Mouse (Mus musculus) G1E (cell line): Measurements from ENCODE around the gene Pxn. TPM values are rescaled to one million over a fixed set of nuclear protein-coding genes. Genes with fewer than 3 reads are reported as not detected.

Experiments
- ATAC-seq: 2 replicates; pipeline ENCODE4 v1.8.0; 2016; ENCODE audit warnings: mild to moderate bottlenecking; ENCODE audit not compliant: insufficient number of reproducible peaks, poor library complexity, low FRiP score, severe bottlenecking; ENCODE audit errors: extremely low read depth
- DNase-seq: peaks from one replicate; pipeline ENCODE4 v3.0.0; 2012; ENCODE audit warnings: low spot score
- H3K27me3 ChIP-seq: 2 replicates; pipeline ENCODE4 v1.6.1; 2012; ENCODE audit warnings: mild to moderate bottlenecking, low read length, inconsistent platforms; ENCODE audit not compliant: insufficient read depth
- H3K36me3 ChIP-seq: replicated peaks from 2 replicates; pipeline ENCODE3; 2012; ENCODE audit warnings: mild to moderate bottlenecking, inconsistent platforms
- H3K4me1 ChIP-seq: 2 replicates; pipeline ENCODE4 v1.6.1; 2012; ENCODE audit warnings: low read depth, low read length, inconsistent platforms, mixed read lengths; ENCODE audit not compliant: insufficient read depth
- H3K4me3 ChIP-seq: 2 replicates; pipeline ENCODE4 v1.5.1; 2012; ENCODE audit warnings: low read depth, mild to moderate bottlenecking, inconsistent platforms, low read length, moderate library complexity, mixed read lengths
- H3K9me3 ChIP-seq: replicated peaks from 2 replicates; pipeline ENCODE4 v1.6.1; 2012; ENCODE audit warnings: inconsistent platforms
- CTCF ChIP-seq: IDR thresholded peaks from 2 replicates; pipeline ENCODE4 v1.5.1; 2012; ENCODE audit warnings: low read depth, low read length, inconsistent platforms, mixed read lengths
- GATA1 ChIP-seq: IDR thresholded peaks from 2 replicates; pipeline ENCODE4 v1.6.1; 2012; ENCODE audit warnings: borderline replicate concordance, low read length, inconsistent platforms, mixed read lengths
- GATA2 ChIP-seq: IDR thresholded peaks from 2 replicates; pipeline ENCODE4 v1.6.1; 2012; ENCODE audit warnings: low read depth, low read length, inconsistent platforms, borderline replicate concordance
- POLR2AphosphoS5 ChIP-seq: IDR thresholded peaks from 2 replicates; pipeline ENCODE4 v1.6.1; 2012; ENCODE audit warnings: low read depth, low read length, inconsistent platforms; ENCODE audit not compliant: insufficient replicate concordance
- TAL1 ChIP-seq: conservative IDR thresholded peaks from 2 replicates; pipeline ENCODE4 v1.6.1; 2012; ENCODE audit warnings: low read depth, low read length, inconsistent platforms, mixed read lengths
- polyA plus RNA-seq: library from polyadenylated mRNA; stranded (reverse); fragments of >175 nt; gene quantifications from 2 replicates; pipeline ENCODE4 v1.2.3, GENCODE M21; 2012
- total RNA-seq, 2 experiments: library from RNA; stranded (forward) in 1 of 2; stranded (reverse) in 1 of 2; fragments of 200-1000 nt in 1 of 2; fragments of >200 nt in 1 of 2; fragmentation: Nextera tagmentation in 1 of 2; gene quantifications; 2 replicates each; pipeline ENCODE4 v1.2.3; 2014 to 2017

The Pxn gene
- total and polyA plus RNA-seq, 3 experiments = 14.2 to 62.9 (median 17.8) TPM

GRCm38 (mm10) chr5:115525416-115525815 is 18.9 kb downstream of the Pxn start:
- TF ChIP-seq TAL1 (no peak), GATA1 (no peak), GATA2 (no peak), CTCF (no peak), POLR2AphosphoS5 (no peak)
- Histone ChIP-seq H3K27me3 (no peaks in the 10 kb centered on the region; the same call in 1 of the 2 replicates), H3K4me3 (no peak overlapping the region), H3K4me1 (peaks cover 24% of the 10 kb centered on the region), H3K36me3 (peaks cover 53% of the 10 kb centered on the region), H3K9me3 (no peaks in the 10 kb centered on the region)
- DNase-seq (no peak), ATAC-seq (no peak)

GRCm38 (mm10) chr5:115525943-115526342 is 19.5 kb downstream of the Pxn start:
- H3K4me1 ChIP-seq = peaks cover 30% of the 10 kb centered on the region
- H3K4me3 ChIP-seq = no peak overlapping the region

GRCm38 (mm10) chr5:115526456-115527202 is 20.2 kb downstream of the Pxn start:
- H3K9me3 ChIP-seq = no peaks in the 10 kb centered on the region
- H3K36me3 ChIP-seq = peaks cover 49% of the 10 kb centered on the region
- TF ChIP-seq TAL1 = no peak
- TF ChIP-seq GATA1 = no peak
- no peak for TF ChIP-seq CTCF
- TF ChIP-seq POLR2AphosphoS5 = no peak
- TF ChIP-seq GATA2 = no peak
- no peak for DNase-seq
- H3K4me3 ChIP-seq = no peak overlapping the region
- H3K4me1 ChIP-seq = peaks cover 32% of the 10 kb centered on the region
- ATAC-seq = no peak
- H3K27me3 ChIP-seq = no peaks in the 10 kb centered on the region; the same call in 1 of the 2 replicates

More at GRCm38 (mm10) chr5:115525943-115526342, 19.5 kb downstream of the Pxn start:
- no peak for ATAC-seq
- H3K36me3 ChIP-seq = peaks cover 49% of the 10 kb centered on the region
- DNase-seq = no peak
- no peaks in the 10 kb centered on the region; the same call in 1 of the 2 replicates for H3K27me3 ChIP-seq
- H3K9me3 ChIP-seq = no peaks in the 10 kb centered on the region
- TF ChIP-seq GATA2 = no peak
- no peak for TF ChIP-seq POLR2AphosphoS5
- no peak for TF ChIP-seq TAL1
- no peak for TF ChIP-seq GATA1
- no peak for TF ChIP-seq CTCF

GRCm38 (mm10) chr5:115528128-115528527 is 21.7 kb downstream of the Pxn start:
- peaks cover 42% of the 10 kb centered on the region for H3K4me1 ChIP-seq
- H3K4me3 ChIP-seq = no peak overlapping the region
- DNase-seq = no peak
- H3K27me3 ChIP-seq = no peaks in the 10 kb centered on the region; the same call in 1 of the 2 replicates
- no peak for TF ChIP-seq POLR2AphosphoS5
- no peak for TF ChIP-seq TAL1
- no peak for TF ChIP-seq GATA1
- no peak for TF ChIP-seq CTCF
- TF ChIP-seq GATA2 = no peak
- ATAC-seq = no peak
- H3K9me3 ChIP-seq = no peaks in the 10 kb centered on the region
- peaks cover 42% of the 10 kb centered on the region for H3K36me3 ChIP-seq

GRCm38 (mm10) chr5:115529364-115529741 is 22.9 kb downstream of the Pxn start:
- H3K27me3 ChIP-seq = no peaks in the 10 kb centered on the region; the same call in 1 of the 2 replicates
- TF ChIP-seq TAL1 (no peak), POLR2AphosphoS5 (no peak), CTCF (no peak), GATA2 (no peak), GATA1 (no peak)
- no peaks in the 10 kb centered on the region for H3K9me3 ChIP-seq
- H3K4me3 ChIP-seq = no peak overlapping the region
- DNase-seq = no peak
- peaks cover 54% of the 10 kb centered on the region for H3K4me1 ChIP-seq
- H3K36me3 ChIP-seq = peaks cover 38% of the 10 kb centered on the region
- ATAC-seq = no peak

GRCm38 (mm10) chr5:115529742-115530446 is 23.4 kb downstream of the Pxn start:
- peaks cover 59% of the 10 kb centered on the region for H3K4me1 ChIP-seq
- no peak for ATAC-seq

More at GRCm38 (mm10) chr5:115529742-115530446, 23.4 kb downstream of the Pxn start:
- DNase-seq = no peak
- TF ChIP-seq GATA1 = no peak
- no peak for TF ChIP-seq TAL1
- TF ChIP-seq POLR2AphosphoS5 = no peak
- TF ChIP-seq CTCF = no peak
- TF ChIP-seq GATA2 = no peak
- Histone ChIP-seq H3K36me3 (peaks cover 34% of the 10 kb centered on the region), H3K4me3 (peak overlapping the region; percentile 36; the same call in 1 of the 2 replicates), H3K27me3 (peaks cover 2% of the 10 kb centered on the region; the same call in 1 of the 2 replicates), H3K9me3 (no peaks in the 10 kb centered on the region)
